Mouse (Mus musculus): ENCODE results near the gene Ccdc184. TPM values are rescaled to one million over a fixed set of nuclear protein-coding genes. Genes with fewer than 3 reads are reported as not detected.

Gene Ccdc184
- not detected in 2 replicates for polyA plus RNA-seq (2012)

- Histone ChIP-seq H3K4me3 (replicated peaks) (no peak within 1 kb of the TSS), H3K9me3 (ENCODE audit: control insufficient read depth, low read length) (peaks cover 2% of the 10 kb centered on the region; the same call in 1 of the 2 replicates), H3K27me3 (ENCODE audit: control insufficient read depth) (peaks cover 82% of the 10 kb centered on the region), H3K36me3 (ENCODE audit: control insufficient read depth) (no peaks in the 10 kb centered on the region), H3K4me1 (ENCODE audit: control insufficient read depth) (peaks cover 2% of the 10 kb centered on the region)
- TF ChIP-seq GATA1 (IDR thresholded peaks at IDR 0.05; ENCODE audit: low read length) (no peak), TAL1 (IDR thresholded peaks at IDR 0.05; ENCODE audit: low read length) (no peak)
Observed at GRCm38 (mm10) chr15:98166963-98167644, at the start of gene Ccdc184. TSS of gene Ccdc184 (plus strand) at chr15:98167158.

GRCm38 (mm10) chr15:98119363-98119762, 47.6 kb upstream of the Ccdc184 start:
- TF ChIP-seq GATA1 (IDR thresholded peaks at IDR 0.05; ENCODE audit: low read length), result no peak
- TF ChIP-seq TAL1 (IDR thresholded peaks at IDR 0.05; ENCODE audit: low read length), result no peak
- Histone ChIP-seq H3K4me1 (ENCODE audit: control insufficient read depth) (peaks cover 38% of the 10 kb centered on the region), H3K27me3 (ENCODE audit: control insufficient read depth) (no peaks in the 10 kb centered on the region), H3K36me3 (ENCODE audit: control insufficient read depth) (peaks cover 89% of the 10 kb centered on the region), H3K4me3 (replicated peaks) (no peak overlapping the region), H3K9me3 (ENCODE audit: control insufficient read depth, low read length) (no peaks in the 10 kb centered on the region)

GRCm38 (mm10) chr15:98120831-98121230, 46.1 kb upstream of the Ccdc184 start:
- no peak overlapping the region for H3K4me3 ChIP-seq (replicated peaks)
- TF ChIP-seq GATA1 (IDR thresholded peaks at IDR 0.05; ENCODE audit: low read length) (no peak), TAL1 (IDR thresholded peaks at IDR 0.05; ENCODE audit: low read length) (no peak)
- H3K4me1 ChIP-seq (ENCODE audit: control insufficient read depth), result peaks cover 25% of the 10 kb centered on the region
- H3K27me3 ChIP-seq (ENCODE audit: control insufficient read depth), result no peaks in the 10 kb centered on the region
- peaks cover 91% of the 10 kb centered on the region for H3K36me3 ChIP-seq (ENCODE audit: control insufficient read depth)
- no peaks in the 10 kb centered on the region for H3K9me3 ChIP-seq (ENCODE audit: control insufficient read depth, low read length)

GRCm38 (mm10) chr15:98131001-98131400, 36.0 kb upstream of the Ccdc184 start:
- no peak for TF ChIP-seq TAL1 (IDR thresholded peaks at IDR 0.05; ENCODE audit: low read length)
- TF ChIP-seq GATA1 (IDR thresholded peaks at IDR 0.05; ENCODE audit: low read length), result no peak
- no peak overlapping the region for H3K4me3 ChIP-seq (replicated peaks)
- no peaks in the 10 kb centered on the region for H3K27me3 ChIP-seq (ENCODE audit: control insufficient read depth)
- peaks cover 99% of the 10 kb centered on the region for H3K36me3 ChIP-seq (ENCODE audit: control insufficient read depth)
- H3K4me1 ChIP-seq (ENCODE audit: control insufficient read depth), result no peaks in the 10 kb centered on the region
- no peaks in the 10 kb centered on the region for H3K9me3 ChIP-seq (ENCODE audit: control insufficient read depth, low read length)

GRCm38 (mm10) chr15:98131451-98131850, 35.5 kb upstream of the Ccdc184 start:
- H3K4me1 ChIP-seq (ENCODE audit: control insufficient read depth), result no peaks in the 10 kb centered on the region
- TF ChIP-seq GATA1 (IDR thresholded peaks at IDR 0.05; ENCODE audit: low read length) (no peak), TAL1 (IDR thresholded peaks at IDR 0.05; ENCODE audit: low read length) (no peak)
- H3K27me3 ChIP-seq (ENCODE audit: control insufficient read depth), result no peaks in the 10 kb centered on the region
- H3K36me3 ChIP-seq (ENCODE audit: control insufficient read depth), result peaks cover 99% of the 10 kb centered on the region
- H3K9me3 ChIP-seq (ENCODE audit: control insufficient read depth, low read length), result no peaks in the 10 kb centered on the region
- no peak overlapping the region for H3K4me3 ChIP-seq (replicated peaks)

GRCm38 (mm10) chr15:98131942-98132655, 34.9 kb upstream of the Ccdc184 start:
- Histone ChIP-seq H3K36me3 (ENCODE audit: control insufficient read depth) (peaks cover 99% of the 10 kb centered on the region), H3K27me3 (ENCODE audit: control insufficient read depth) (no peaks in the 10 kb centered on the region), H3K4me3 (replicated peaks) (no peak overlapping the region), H3K9me3 (ENCODE audit: control insufficient read depth, low read length) (no peaks in the 10 kb centered on the region), H3K4me1 (ENCODE audit: control insufficient read depth) (no peaks in the 10 kb centered on the region)
- no peak for TF ChIP-seq TAL1 (IDR thresholded peaks at IDR 0.05; ENCODE audit: low read length)
- no peak for TF ChIP-seq GATA1 (IDR thresholded peaks at IDR 0.05; ENCODE audit: low read length)

GRCm38 (mm10) chr15:98133471-98133870, 33.5 kb upstream of the Ccdc184 start:
- H3K9me3 ChIP-seq (ENCODE audit: control insufficient read depth, low read length), result no peaks in the 10 kb centered on the region
- H3K4me3 ChIP-seq (replicated peaks), result no peak overlapping the region
- H3K27me3 ChIP-seq (ENCODE audit: control insufficient read depth), result no peaks in the 10 kb centered on the region
- no peaks in the 10 kb centered on the region for H3K4me1 ChIP-seq (ENCODE audit: control insufficient read depth)
- no peak for TF ChIP-seq GATA1 (IDR thresholded peaks at IDR 0.05; ENCODE audit: low read length)
- no peak for TF ChIP-seq TAL1 (IDR thresholded peaks at IDR 0.05; ENCODE audit: low read length)
- peaks cover 97% of the 10 kb centered on the region for H3K36me3 ChIP-seq (ENCODE audit: control insufficient read depth)

GRCm38 (mm10) chr15:98134034-98134433, 32.9 kb upstream of the Ccdc184 start:
- no peak for TF ChIP-seq GATA1 (IDR thresholded peaks at IDR 0.05; ENCODE audit: low read length)
- H3K36me3 ChIP-seq (ENCODE audit: control insufficient read depth), result peaks cover 94% of the 10 kb centered on the region

GRCm38 (mm10) chr15:98134666-98135065, 32.3 kb upstream of the Ccdc184 start:
- no peak for TF ChIP-seq GATA1 (IDR thresholded peaks at IDR 0.05; ENCODE audit: low read length)
- no peak for TF ChIP-seq TAL1 (IDR thresholded peaks at IDR 0.05; ENCODE audit: low read length)
- Histone ChIP-seq H3K4me1 (ENCODE audit: control insufficient read depth) (no peaks in the 10 kb centered on the region), H3K9me3 (ENCODE audit: control insufficient read depth, low read length) (no peaks in the 10 kb centered on the region), H3K27me3 (ENCODE audit: control insufficient read depth) (no peaks in the 10 kb centered on the region), H3K4me3 (replicated peaks) (no peak overlapping the region), H3K36me3 (ENCODE audit: control insufficient read depth) (peaks cover 93% of the 10 kb centered on the region)

More at GRCm38 (mm10) chr15:98134034-98134433, 32.9 kb upstream of the Ccdc184 start:
- Histone ChIP-seq H3K9me3 (ENCODE audit: control insufficient read depth, low read length) (no peaks in the 10 kb centered on the region), H3K27me3 (ENCODE audit: control insufficient read depth) (no peaks in the 10 kb centered on the region), H3K4me1 (ENCODE audit: control insufficient read depth) (no peaks in the 10 kb centered on the region), H3K4me3 (replicated peaks) (no peak overlapping the region)
